Mouse (Mus musculus) thymus, postnatal 25 days (tissue): Measurements from ENCODE around the gene Tut7.
"Not testable (repeated sequence)": the region's sequence is repeated elsewhere in the genome, so short reads cannot be mapped to it uniquely, and the experiment has no call there.

Experiments
- DNase-seq: peaks from one replicate; pipeline ENCODE4 v3.0.0; 2022

Tut7 gene

DNA sequence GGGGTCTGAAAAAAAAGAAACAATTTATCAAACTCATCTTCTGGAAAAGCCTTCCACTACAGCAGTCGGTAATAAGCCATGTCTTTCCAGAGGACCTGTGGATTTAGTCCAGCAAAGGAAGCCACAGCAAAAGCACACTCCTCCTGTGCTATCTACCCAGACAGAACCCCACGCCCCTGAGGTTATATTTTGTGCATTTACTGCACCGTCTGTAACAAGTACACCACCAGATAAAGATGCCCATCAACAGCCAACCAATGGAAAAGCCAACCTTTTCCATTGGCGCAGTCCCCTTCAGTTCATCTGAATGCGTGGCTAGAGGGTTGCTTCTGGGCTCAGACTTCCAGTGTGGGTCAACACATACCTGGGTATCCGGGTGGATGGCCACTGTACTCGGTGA, 60.2 kb downstream of the Tut7 start:
- DNase-seq, result no peak

DNA sequence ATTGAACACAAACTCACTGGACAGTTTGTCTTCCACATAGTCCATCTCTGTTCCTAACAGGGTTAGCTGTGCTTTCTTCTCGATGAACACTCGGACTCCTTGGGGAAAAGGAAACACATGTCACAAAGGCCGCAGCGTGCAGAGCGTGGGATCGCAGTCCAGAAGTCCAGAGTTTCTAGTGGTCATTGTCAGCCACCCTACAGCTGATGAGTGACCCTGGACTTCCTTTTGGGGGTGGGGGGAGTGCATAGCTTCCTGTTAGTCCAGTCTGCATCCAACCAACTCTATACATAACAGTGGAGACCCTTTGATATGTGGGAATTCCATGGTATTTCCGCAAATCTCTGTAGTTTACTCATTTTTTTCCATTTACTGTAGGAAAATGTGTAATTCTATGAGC, 66.0 kb downstream of the Tut7 start:
- DNase-seq, result no peak

DNA sequence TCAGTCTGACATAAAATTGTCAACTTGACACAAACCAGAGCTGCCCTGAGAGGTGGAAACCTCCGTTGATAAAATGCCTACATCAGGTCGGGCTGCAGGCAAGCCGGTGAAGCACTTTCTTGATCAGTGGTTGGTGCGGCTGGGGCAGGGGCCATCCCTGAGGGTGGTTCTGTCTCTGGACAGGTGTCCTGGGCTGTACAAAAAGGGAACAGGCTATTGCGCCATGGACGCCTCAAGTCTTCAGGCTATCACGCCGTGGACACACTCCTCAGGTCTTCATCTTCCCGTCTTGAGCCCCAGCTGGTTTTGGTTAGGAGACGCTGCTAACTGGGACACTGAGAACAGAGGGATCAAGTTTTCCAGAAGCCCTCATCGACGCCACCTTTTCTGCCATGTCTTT, 72.6 kb downstream of the Tut7 start:
- DNase-seq, result no peak

- no peak for DNase-seq
Observed at GRCm38 (mm10) chr13:59746711-59747110, 76.2 kb downstream of the Tut7 start, which contains the start of gene 1700014D04Rik. Gene 1700014D04Rik (minus strand): TSS chr13:59746752.

DNA sequence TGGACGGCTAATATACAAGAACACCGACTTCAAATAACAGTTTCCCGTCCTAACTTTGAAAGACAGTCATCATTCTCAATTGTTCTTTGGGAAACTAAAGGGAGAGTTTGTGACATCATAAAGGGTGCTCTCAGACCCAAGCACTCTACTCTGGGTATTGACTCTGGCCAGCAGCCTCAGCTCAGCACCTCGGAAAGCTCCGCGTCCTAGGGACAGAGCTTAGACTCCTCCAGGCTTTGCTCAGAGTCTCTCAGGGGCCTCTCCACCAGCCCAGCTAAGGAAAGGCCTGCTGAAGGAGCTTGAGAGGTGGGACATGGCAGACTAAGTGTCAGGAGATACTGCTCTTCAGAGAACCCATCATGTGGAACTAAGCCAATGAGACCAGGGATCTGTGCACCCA, 76.8 kb downstream of the Tut7 start:
- DNase-seq, result no peak

DNA sequence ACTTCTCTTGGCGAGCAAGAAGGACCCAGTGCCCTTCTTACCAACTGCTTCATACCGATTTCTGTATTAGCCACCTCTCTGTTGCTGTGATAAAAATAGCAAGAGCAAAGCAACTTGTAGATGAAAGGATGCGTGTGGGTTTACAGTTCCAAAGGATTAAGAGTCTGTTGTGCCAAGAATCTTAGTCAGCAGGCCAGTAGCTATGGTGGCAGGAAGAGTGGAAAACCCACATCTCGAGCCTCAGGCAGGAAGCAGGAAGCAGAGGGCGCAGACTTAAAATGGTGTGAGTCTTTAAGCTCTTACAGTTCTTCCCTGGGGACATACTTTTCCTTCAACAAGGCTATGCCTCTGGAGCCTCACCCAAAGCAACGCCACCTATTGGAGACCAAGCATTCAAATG, 77.5 kb downstream of the Tut7 start:
- no peak for DNase-seq

- peak; percentile 17 for DNase-seq
Observed at GRCm38 (mm10) chr13:59741697-59742096, 81.2 kb downstream of the Tut7 start.

DNA sequence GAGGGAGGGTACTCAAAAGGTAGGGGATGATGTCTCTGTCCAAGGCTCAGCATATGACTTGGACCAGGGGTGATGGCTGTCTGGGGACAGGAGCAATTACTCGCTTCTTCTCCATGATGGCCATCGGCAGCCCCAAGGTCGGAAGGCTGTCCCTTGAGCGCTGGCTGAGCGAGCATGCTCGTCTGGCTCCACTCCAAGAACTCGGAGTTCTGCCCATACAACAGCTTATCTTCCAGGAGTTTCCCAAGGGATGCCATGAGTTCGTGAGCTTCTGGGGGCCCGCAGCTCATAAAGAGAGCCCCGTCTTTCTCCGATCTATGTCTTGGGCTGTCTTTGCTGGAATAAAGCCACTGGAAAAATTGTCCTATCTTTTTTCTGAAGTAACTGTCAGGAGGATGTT, 81.9 kb downstream of the Tut7 start:
- no peak for DNase-seq

GRCm38 (mm10) chr13:59739397-59739796, 83.5 kb downstream of the Tut7 start:
- DNase-seq, result no peak

- no peak for DNase-seq
Observed at GRCm38 (mm10) chr13:59738455-59738854, 84.5 kb downstream of the Tut7 start.

DNA sequence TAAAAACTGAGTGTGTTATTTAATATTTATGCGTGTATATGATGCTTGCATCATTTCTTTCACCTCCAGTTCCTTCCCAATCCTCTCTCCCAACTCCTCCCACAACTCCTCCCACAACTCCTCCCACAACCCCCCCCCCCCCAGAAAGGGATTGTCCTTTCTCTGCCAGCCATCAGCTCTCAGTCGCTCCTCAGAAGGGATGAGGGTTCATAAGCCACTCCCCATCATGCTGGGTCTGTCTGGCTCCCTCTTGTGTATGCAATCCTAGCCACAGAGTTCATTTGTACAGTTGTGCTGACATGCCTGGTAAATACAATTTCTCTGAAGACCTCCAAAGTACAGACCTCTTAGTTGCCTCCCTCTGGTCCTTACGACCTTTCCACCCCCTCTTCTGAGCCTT, 87.8 kb downstream of the Tut7 start:
- DNase-seq, result no peak

GRCm38 (mm10) chr13:59734347-59734746, 88.6 kb downstream of the Tut7 start:
- DNase-seq, result not testable (repeated sequence)

DNA sequence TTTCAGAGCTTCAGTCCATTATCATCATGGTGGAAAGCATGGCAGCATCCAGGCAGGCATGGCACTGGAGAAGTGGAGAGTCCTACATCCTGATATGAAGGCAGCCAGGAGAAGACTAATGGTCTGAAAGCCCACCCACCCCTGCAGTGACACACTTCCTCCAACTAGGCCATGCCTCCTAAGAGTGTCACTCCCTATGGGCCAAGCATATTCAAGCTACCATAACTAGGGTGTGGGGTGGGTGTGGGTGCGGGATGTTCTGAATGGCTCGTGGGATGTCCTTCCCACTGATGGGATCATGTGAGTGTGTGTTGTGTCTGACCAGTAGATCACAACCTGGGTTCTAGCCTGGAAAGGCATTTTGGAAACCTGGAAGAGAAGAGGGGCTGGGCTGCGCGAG, 89.0 kb downstream of the Tut7 start:
- no peak for DNase-seq

GRCm38 (mm10) chr13:59731652-59732051, 91.3 kb downstream of the Tut7 start, which contains the start of gene Spata31d1d:
Gene Spata31d1d (minus strand): TSS chr13:59731752.
- DNase-seq, result no peak

GRCm38 (mm10) chr13:59728378-59729093, 94.4 kb downstream of the Tut7 start:
- DNase-seq, result peak; percentile 79

GRCm38 (mm10) chr13:59726139-59726867, 96.6 kb downstream of the Tut7 start:
- no peak for DNase-seq

GRCm38 (mm10) chr13:59722089-59722488, 100.9 kb downstream of the Tut7 start:
- not testable (repeated sequence) for DNase-seq
